Mouse (Mus musculus): ENCODE measurements around the gene Dync1i1.
"Not testable (repeated sequence)": the region's sequence is repeated elsewhere in the genome, so short reads cannot be mapped to it uniquely, and the experiment has no call there.

DNA sequence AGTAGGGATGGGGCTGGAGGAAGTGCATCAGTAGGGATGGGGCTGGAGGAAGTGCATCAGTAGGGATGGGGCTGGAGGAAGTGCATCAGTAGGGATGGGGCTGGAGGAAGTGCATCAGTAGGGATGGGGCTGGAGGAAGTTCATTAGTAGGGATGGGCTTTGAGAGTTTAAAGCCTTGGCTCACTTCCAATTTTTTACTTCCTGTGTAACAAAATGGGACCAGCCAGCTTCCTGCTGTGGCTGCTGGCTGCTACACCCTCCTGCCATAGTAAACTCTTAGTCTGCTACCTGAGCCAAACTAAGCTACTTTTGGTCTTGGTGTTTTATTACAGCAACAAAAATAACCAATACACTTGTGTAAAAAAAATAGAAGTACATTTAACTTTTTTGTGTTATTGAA is 4.7 kb upstream of the Dync1i1 start:
- TF ChIP-seq GATA1, TAL1 (IDR thresholded peaks at IDR 0.05; ENCODE audit: low read length): not testable (repeated sequence)
